Mouse (Mus musculus): ENCODE data around the gene Slc22a12. TPM values are rescaled to one million over a fixed set of nuclear protein-coding genes. Genes with fewer than 3 reads are reported as not detected.

Gene Slc22a12
- total RNA-seq, 2 experiments from 2014 or later, result not detected

GRCm38 (mm10) chr19:6541521-6541920 lies 1.3 kb downstream of the Slc22a12 start:
- DNase-seq (ENCODE audit: low spot score in 2 of 2), result no peak

GRCm38 (mm10) chr19:6540191-6540590 lies 2.6 kb downstream of the Slc22a12 start:
- no peak for DNase-seq (ENCODE audit: low spot score in 2 of 2)

- no peak for DNase-seq (ENCODE audit: low spot score in 2 of 2)
Measured at GRCm38 (mm10) chr19:6539592-6539991, 3.2 kb downstream of the Slc22a12 start.

GRCm38 (mm10) chr19:6538546-6538945 lies 4.3 kb downstream of the Slc22a12 start:
- DNase-seq (ENCODE audit: low spot score in 2 of 2), result no peak

GRCm38 (mm10) chr19:6537526-6537925 lies 5.3 kb downstream of the Slc22a12 start:
- no peak for DNase-seq (ENCODE audit: low spot score in 2 of 2)

- no peak for DNase-seq (ENCODE audit: low spot score in 2 of 2)
Measured at GRCm38 (mm10) chr19:6536696-6537095, 6.1 kb downstream of the Slc22a12 start.

GRCm38 (mm10) chr19:6536201-6536600 lies 6.6 kb downstream of the Slc22a12 start:
- DNase-seq (ENCODE audit: low spot score in 2 of 2), result no peak

- no peak for DNase-seq (ENCODE audit: low spot score in 2 of 2)
Measured at GRCm38 (mm10) chr19:6534118-6534415, 8.8 kb downstream of the Slc22a12 start.

- no peak for DNase-seq (ENCODE audit: low spot score in 2 of 2)
Measured at GRCm38 (mm10) chr19:6533290-6534117, 9.3 kb downstream of the Slc22a12 start.

GRCm38 (mm10) chr19:6532656-6533055 lies 10.2 kb downstream of the Slc22a12 start:
- DNase-seq (ENCODE audit: low spot score in 2 of 2), result no peak

- no peak for DNase-seq (ENCODE audit: low spot score in 2 of 2)
Measured at GRCm38 (mm10) chr19:6531832-6532471, 10.9 kb downstream of the Slc22a12 start.

- DNase-seq (ENCODE audit: low spot score in 2 of 2), result peak in 1 of 2 experiments; percentile 51
Measured at GRCm38 (mm10) chr19:6531011-6531631, 11.7 kb downstream of the Slc22a12 start.

- DNase-seq (ENCODE audit: low spot score in 2 of 2), result no peak
Measured at GRCm38 (mm10) chr19:6530359-6530758, 12.5 kb downstream of the Slc22a12 start.

- DNase-seq (ENCODE audit: low spot score in 2 of 2), result no peak
Measured at GRCm38 (mm10) chr19:6529265-6529985, 13.4 kb downstream of the Slc22a12 start.

GRCm38 (mm10) chr19:6527839-6528531 lies 14.8 kb downstream of the Slc22a12 start:
- no peak for DNase-seq (ENCODE audit: low spot score in 2 of 2)

GRCm38 (mm10) chr19:6527439-6527838 lies 15.4 kb downstream of the Slc22a12 start:
- DNase-seq (ENCODE audit: low spot score in 2 of 2), result no peak

- DNase-seq (ENCODE audit: low spot score in 2 of 2), result no peak
Measured at GRCm38 (mm10) chr19:6526010-6526409, 16.8 kb downstream of the Slc22a12 start.

- no peak for DNase-seq (ENCODE audit: low spot score in 2 of 2)
Measured at GRCm38 (mm10) chr19:6525023-6525422, 17.8 kb downstream of the Slc22a12 start.

- DNase-seq (ENCODE audit: low spot score in 2 of 2), result peak in 1 of 2 experiments; percentile 66
Measured at GRCm38 (mm10) chr19:6522289-6522688, 20.5 kb downstream of the Slc22a12 start.

- DNase-seq (ENCODE audit: low spot score in 2 of 2), result no peak
Measured at GRCm38 (mm10) chr19:6521630-6522029, 21.2 kb downstream of the Slc22a12 start.

- DNase-seq (ENCODE audit: low spot score in 2 of 2), result no peak
Measured at GRCm38 (mm10) chr19:6519483-6519882, 23.3 kb downstream of the Slc22a12 start.
